Mouse (Mus musculus) brain, embryonic 14.5 days (tissue): ENCODE results near the gene Itpr3.

ENCODE experiments used
- CTCF ChIP-seq: fragments of 200-500 bp; IDR thresholded peaks from 2 replicates; pipeline ENCODE4 v1.5.1; 2012; ENCODE audit warnings: inconsistent platforms, mild to moderate bottlenecking, moderate library complexity, borderline replicate concordance; ENCODE audit not compliant: insufficient read depth, insufficient read length; ENCODE audit errors: extremely low read depth
- POLR2A ChIP-seq: fragments of 200-500 bp; IDR thresholded peaks from 2 replicates; pipeline ENCODE4 v1.6.1; 2012; ENCODE audit warnings: mild to moderate bottlenecking, inconsistent platforms, borderline replicate concordance; ENCODE audit not compliant: poor library complexity, insufficient read depth, insufficient read length, severe bottlenecking; ENCODE audit errors: extremely low read depth

DNA sequence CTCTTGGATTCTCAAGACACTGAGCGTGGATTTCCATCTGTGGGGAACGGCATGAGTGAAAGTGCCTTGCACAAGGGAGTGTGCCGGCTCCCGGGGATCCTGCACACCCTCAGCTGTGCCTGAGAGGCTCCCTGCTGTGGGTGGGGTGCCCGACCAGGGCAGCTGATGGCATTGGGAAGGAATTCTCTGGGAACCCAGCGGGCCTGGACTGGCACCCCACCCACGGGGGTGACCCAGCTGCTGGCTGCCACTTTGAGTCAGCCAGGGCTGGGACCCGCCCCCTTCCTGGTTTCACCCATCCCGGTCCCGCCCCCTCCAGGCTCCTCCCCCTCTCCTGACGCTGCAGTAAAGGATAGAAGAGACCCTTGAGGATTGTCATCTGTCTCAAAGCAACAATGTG lies 5.6 kb upstream of the Itpr3 start:
- TF ChIP-seq POLR2A (no peak), CTCF (no peak)
